Mouse (Mus musculus) gastrocnemius, postnatal 10 days (tissue): Measurements from ENCODE around the gene Wbp1. TPM values are rescaled to one million over a fixed set of nuclear protein-coding genes. Genes with fewer than 3 reads are reported as not detected.
A peak's percentile ranks its signal among the peaks of the same experiment; 100 is the strongest.
"Not testable (repeated sequence)": the region's sequence is repeated elsewhere in the genome, so short reads cannot be mapped to it uniquely, and the experiment has no call there.

Source experiments
- DNase-seq: peaks from one replicate; pipeline ENCODE4 v3.0.0; 2021; ENCODE audit warnings: mixed read lengths
- long read RNA-seq, 2 experiments: library from polyadenylated mRNA; stranded (forward); transcript quantifications; one replicate each; pipeline ENCODE4 v2.0.0; 2021
- total RNA-seq, 2 experiments: library from RNA; stranded (reverse); gene quantifications; 2 replicates each; pipeline ENCODE4 v1.2.3; 2021

Gene Wbp1
- 10 to 100 TPM; 48.0 to 52.3 TPM for total RNA-seq
- long read RNA-seq, experiment 1, transcript Wbp1-201 (5 exons, 1,419 nt) = major isoform, 21 of 46 reads
- long read RNA-seq, experiment 1, partial matches to known transcripts = 4 of 46 reads
- long read RNA-seq, experiment 1, other reads (novel, unspliced or antisense) = 16 of 46 reads
- long read RNA-seq, experiment 2, transcript Wbp1-207 (5 exons, 981 nt) = minor isoform, 7 of 63 reads
- long read RNA-seq, experiment 2, transcript Wbp1-201 (5 exons, 1,419 nt) = major isoform, 28 of 63 reads
- long read RNA-seq, experiment 2, transcript Wbp1-202 (4 exons, 1,314 nt) = minor isoform, 5 of 63 reads
- long read RNA-seq, experiment 2, partial matches to known transcripts = 12 of 63 reads
- long read RNA-seq, experiment 2, other reads (novel, unspliced or antisense) = 9 of 63 reads

GRCm38 (mm10) chr6:83120930-83121862 is at the start of gene Wbp1:
TSS of gene Wbp1 (minus strand) at chr6:83121559.
- peak; percentile 77 for DNase-seq

- no peak for DNase-seq
Measured at GRCm38 (mm10) chr6:83171063-83171462, 49.7 kb upstream of the Wbp1 start.

GRCm38 (mm10) chr6:83169872-83170271 is 48.5 kb upstream of the Wbp1 start:
- no peak for DNase-seq

- no peak for DNase-seq
Measured at GRCm38 (mm10) chr6:83166243-83166630, 44.9 kb upstream of the Wbp1 start.

GRCm38 (mm10) chr6:83165607-83166242 is 44.4 kb upstream of the Wbp1 start, which contains the start of gene Dctn1:
TSS of gene Dctn1 (plus strand) at chr6:83165920.
- DNase-seq = peak; percentile 96

- DNase-seq = no peak
Measured at GRCm38 (mm10) chr6:83165026-83165606, 43.8 kb upstream of the Wbp1 start.

- DNase-seq = peak; percentile 62
Measured at GRCm38 (mm10) chr6:83162701-83163100, 41.3 kb upstream of the Wbp1 start.

GRCm38 (mm10) chr6:83161921-83162641 is 40.7 kb upstream of the Wbp1 start:
- peak; percentile 35 for DNase-seq

- DNase-seq = no peak
Measured at GRCm38 (mm10) chr6:83161442-83161841, 40.1 kb upstream of the Wbp1 start.

GRCm38 (mm10) chr6:83159456-83159855 is 38.1 kb upstream of the Wbp1 start:
- not testable (repeated sequence) for DNase-seq

- DNase-seq = peak; percentile 48
Measured at GRCm38 (mm10) chr6:83156259-83156684, 34.9 kb upstream of the Wbp1 start, which contains the start of the genes Wdr54 and 1700003E16Rik. TSS of gene Wdr54 (minus strand) at chr6:83156397. TSS of gene 1700003E16Rik (plus strand) at chr6:83156404.

GRCm38 (mm10) chr6:83155552-83156238 is 34.3 kb upstream of the Wbp1 start:
- DNase-seq = peak; percentile 44

GRCm38 (mm10) chr6:83153485-83153884 is 32.1 kb upstream of the Wbp1 start:
- no peak for DNase-seq

GRCm38 (mm10) chr6:83153038-83153437 is 31.7 kb upstream of the Wbp1 start:
- no peak for DNase-seq

- DNase-seq = no peak
Measured at GRCm38 (mm10) chr6:83151721-83152120, 30.4 kb upstream of the Wbp1 start.

- no peak for DNase-seq
Measured at GRCm38 (mm10) chr6:83147280-83147679, 25.9 kb upstream of the Wbp1 start.

- DNase-seq = no peak
Measured at GRCm38 (mm10) chr6:83145805-83146204, 24.4 kb upstream of the Wbp1 start.

GRCm38 (mm10) chr6:83145209-83145608 is 23.9 kb upstream of the Wbp1 start:
- no peak for DNase-seq

GRCm38 (mm10) chr6:83142886-83143285 is 21.5 kb upstream of the Wbp1 start:
- no peak for DNase-seq

- DNase-seq = no peak
Measured at GRCm38 (mm10) chr6:83142211-83142731, 20.9 kb upstream of the Wbp1 start.
